Mouse (Mus musculus) cerebral cortex, adult 2 months (tissue): ENCODE data around the gene Fam83d.

ENCODE experiments used
- WGBS: fragments of 180-500 bp; shearing (Covaris S2); methylation state at CpG from one replicate; pipeline ENCODE4 v1.1.7; 2018; 5-methylcytosine and 5-hydroxymethylcytosine counted together

Gene Fam83d

GRCm38 (mm10) chr2:158745049-158745482 lies 22.8 kb upstream of the Fam83d start:
- WGBS, result 7% methylated on average over 2 of the region's 2 CpGs

DNA sequence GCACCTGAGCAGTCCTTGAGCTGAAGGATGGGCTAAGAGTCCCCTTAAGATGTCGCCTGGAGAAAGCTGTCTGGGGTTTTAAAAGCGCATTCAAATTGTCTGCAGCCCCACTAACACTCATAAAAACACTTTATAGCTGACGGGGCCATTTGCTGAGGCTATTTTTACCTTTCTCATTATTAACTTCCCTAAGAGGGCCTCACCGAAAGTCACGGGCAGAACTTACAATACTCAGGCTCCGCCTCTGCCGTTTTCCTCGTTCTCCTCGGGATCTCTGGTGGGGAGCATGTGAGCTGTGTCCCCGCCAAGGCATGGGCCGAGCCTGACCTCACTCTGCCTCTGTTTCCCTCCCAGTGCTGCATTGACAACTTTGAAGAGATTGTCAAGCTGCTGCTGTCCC lies 21.7 kb upstream of the Fam83d start:
- 75% methylated on average over 11 of the region's 11 CpGs for WGBS

DNA sequence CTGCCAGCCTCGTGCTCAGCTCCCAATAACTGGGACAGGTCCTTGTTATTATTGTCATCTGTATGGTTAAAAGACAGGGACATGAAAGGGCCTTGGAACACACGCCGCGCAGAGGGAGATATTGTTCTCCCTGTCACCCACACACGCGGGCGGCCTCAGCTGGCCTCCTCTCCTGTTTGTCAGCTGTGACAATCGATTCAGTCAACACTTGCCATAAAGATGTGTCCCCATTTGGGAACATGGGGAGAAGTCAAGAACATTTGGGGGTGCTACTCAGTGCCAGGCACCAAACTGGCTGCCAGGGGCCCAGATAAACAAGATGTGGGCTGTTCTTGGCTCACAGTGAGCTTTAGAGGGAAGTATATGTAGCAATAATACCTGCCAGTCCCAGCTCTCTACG lies 18.5 kb upstream of the Fam83d start:
- WGBS, result 44% methylated on average over 9 of the region's 9 CpGs

DNA sequence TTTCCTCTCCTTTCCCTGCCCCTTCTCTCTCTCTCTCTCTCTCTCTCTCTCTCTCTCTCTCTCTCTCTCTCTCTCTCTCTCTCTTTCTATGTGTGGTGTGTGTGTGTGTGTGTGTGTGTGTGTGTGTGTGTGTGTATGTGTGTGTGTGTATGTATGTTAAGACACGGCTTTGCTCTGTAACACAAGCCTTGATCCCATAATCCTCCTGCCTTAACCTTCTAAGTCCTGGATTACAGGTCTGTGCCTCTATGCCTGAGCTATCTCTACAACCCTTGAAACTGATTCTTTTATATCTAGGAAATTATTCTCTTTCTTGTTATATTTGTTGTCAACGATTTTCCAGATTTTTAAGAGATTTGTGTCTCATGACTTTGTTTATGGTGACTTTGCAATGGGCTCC lies 7.7 kb upstream of the Fam83d start:
- WGBS, result 77% methylated on average over 2 of the region's 2 CpGs

DNA sequence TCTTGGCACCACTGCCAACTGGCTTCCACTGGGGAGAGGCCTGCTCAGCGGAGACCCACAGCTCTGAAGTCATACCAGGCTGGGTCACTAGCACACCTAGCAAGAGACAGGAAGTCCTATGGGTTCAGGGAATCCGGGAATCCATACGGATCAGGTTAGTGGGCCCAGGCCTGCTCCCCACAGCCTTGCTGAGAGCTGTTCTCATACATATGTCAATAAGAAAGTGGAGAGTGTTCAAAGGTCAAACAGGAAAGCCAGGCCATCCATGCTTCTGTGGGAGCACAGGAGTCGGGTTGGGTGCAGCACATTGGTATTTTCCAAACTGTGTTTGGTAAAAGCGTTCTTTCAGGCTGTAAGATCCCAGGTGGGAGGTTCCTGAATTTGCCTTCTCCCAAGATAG lies 5.6 kb upstream of the Fam83d start:
- WGBS, result 79% methylated on average over 5 of the region's 5 CpGs

DNA sequence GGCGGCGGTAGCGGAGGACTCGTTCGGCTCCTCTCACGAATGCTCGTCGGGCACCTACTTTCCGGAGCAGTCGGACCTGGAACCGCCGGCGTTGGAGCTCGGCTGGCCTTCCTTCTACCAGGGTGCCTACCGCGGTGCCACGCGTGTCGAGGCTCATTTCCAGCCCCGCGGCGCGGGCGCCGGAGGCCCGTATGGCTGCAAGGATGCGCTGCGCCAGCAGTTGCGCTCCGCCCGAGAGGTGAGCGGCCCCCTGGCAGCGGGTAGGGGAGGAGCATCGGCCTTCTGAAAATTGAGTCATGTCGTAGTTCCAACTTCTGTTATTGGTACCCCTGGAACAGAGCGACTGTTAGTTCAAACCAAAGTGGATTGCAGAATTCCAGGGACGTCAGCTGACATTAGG lies 457 bp downstream of the Fam83d start:
- 2% methylated on average over 37 of the region's 37 CpGs for WGBS

- WGBS, result 15% methylated on average over 5 of the region's 5 CpGs
These were observed 878 bp downstream of the Fam83d start for GRCm38 (mm10) chr2:158768771-158769170.

DNA sequence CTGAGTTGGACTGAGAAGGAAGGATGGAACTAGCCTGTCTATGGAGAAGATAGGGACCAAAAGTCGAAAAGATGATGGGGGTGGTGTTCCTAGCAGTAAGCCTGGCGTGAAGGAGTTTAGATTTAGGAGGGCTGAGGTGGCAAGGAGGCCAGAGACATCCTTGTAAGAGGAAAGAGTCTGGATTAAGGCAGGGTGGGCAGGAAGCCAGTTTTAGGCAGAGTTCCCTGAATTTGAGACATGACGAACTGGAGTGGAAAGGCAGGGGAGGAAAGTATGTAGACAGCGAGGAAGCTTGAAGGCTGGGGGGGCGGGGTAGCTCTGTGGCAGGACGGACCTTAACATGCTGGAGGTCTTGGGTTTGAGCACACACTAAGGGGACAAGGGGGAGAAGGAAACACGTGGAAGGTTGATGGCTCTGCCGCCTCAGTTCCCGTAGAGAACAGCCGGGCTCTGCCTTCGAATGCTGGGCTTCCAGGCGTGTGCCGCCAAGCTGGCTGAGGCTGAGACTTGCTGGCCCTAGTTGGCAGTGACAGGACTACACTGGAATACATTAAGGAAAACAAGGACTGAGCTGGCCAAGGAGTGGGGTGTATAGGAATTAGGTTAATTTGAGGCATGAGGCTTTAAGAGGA lies 2.3 kb downstream of the Fam83d start:
- WGBS, result 36% methylated on average over 13 of the region's 13 CpGs

DNA sequence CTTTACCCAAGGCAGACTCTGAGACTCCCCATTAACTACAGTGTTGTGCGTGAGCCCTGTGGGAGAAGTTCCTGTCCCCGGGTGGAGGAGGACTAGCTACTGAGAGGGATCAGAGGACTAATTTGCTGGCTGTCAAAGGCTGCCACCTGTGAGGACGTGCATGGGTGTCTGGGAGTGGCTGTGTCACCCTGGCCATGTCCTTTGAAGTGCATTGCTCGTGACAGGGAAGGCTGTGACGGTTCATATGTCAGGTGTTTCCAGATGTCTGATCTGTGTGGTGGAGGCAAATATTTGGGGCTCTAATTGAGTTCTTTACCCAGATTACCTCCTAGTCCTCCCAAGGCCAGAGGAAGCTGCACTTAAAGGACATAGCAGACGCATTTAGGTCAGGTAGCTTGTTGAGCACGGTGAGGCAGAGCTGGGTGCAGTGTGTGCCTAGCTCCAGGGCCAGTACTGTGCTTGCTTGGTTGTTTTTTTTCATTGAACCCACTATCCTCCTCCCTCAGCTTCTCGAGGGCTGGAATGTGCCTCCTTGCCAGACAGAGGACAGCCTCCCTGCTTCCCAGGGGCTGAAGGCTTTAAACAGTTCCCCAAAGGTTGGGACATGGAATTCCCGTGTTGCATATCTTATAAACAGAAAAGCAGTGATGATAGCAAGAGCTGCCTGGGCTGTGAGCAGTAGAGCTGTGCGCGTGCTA lies 3.3 kb downstream of the Fam83d start:
- WGBS, result 77% methylated on average over 11 of the region's 11 CpGs

DNA sequence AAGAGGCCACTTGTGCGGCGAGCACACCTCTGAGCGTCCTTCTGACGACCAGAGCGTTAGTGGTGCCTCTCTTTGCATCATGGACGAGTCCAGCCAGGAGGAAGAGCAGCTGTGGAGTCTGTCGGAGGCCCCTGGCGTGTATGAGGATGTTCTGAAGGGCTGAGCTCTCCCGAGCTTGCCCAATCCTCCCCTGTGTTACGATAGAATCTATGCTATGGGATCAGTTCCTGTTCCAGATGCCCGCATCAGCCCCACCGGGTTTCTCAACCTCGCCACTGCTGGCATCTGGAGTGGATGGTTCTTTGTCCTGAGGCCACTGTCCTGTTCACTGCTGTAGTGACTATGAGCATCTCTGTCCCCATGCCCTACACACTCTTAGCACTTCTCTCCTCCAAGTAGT lies 4.9 kb downstream of the Fam83d start:
- 92% methylated on average over 13 of the region's 13 CpGs for WGBS

- 82% methylated on average over 8 of the region's 8 CpGs for WGBS
These were observed 7.0 kb downstream of the Fam83d start for GRCm38 (mm10) chr2:158774886-158775285.

GRCm38 (mm10) chr2:158776716-158777115 lies 8.8 kb downstream of the Fam83d start:
- 75% methylated on average over 4 of the region's 4 CpGs for WGBS

GRCm38 (mm10) chr2:158777490-158777889 lies 9.6 kb downstream of the Fam83d start:
- WGBS, result 69% methylated on average over 6 of the region's 6 CpGs

- 81% methylated on average over 7 of the region's 7 CpGs for WGBS
These were observed 10.5 kb downstream of the Fam83d start for GRCm38 (mm10) chr2:158778349-158778748.

GRCm38 (mm10) chr2:158781126-158781525 lies 13.2 kb downstream of the Fam83d start:
- 79% methylated on average over 7 of the region's 7 CpGs for WGBS

- 73% methylated on average over 14 of the region's 14 CpGs for WGBS
These were observed 19.3 kb downstream of the Fam83d start for GRCm38 (mm10) chr2:158786927-158787795.

GRCm38 (mm10) chr2:158794494-158795004 lies 26.7 kb downstream of the Fam83d start, which contains the start of gene Dhx35:
Dhx35 (plus strand) TSS chr2:158794807.
- WGBS, result under 1% methylated on average over 33 of the region's 33 CpGs

DNA sequence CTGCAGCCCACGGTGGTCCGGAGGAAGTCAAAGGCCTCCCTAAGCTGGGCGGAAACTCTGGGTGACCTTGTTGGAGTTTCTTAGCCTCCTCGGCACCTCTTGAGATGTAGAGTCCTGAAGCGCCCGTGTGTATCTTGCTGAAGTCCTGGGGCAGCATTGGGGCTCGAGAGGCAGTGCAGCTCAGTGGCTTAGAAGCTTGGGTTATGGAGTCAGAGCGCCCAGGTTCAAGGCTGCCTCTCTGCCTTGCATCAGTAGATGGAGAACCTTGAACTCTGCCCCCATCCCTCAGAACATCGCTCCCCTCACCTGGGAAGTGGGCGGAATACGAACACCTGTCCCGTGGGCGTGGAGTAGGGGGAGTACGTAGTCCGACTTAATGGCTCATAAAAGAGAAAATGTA lies 27.1 kb downstream of the Fam83d start:
- WGBS, result 10% methylated on average over 15 of the region's 15 CpGs

- 81% methylated on average over 2 of the region's 2 CpGs for WGBS
These were observed 28.0 kb downstream of the Fam83d start for GRCm38 (mm10) chr2:158795875-158796274.

DNA sequence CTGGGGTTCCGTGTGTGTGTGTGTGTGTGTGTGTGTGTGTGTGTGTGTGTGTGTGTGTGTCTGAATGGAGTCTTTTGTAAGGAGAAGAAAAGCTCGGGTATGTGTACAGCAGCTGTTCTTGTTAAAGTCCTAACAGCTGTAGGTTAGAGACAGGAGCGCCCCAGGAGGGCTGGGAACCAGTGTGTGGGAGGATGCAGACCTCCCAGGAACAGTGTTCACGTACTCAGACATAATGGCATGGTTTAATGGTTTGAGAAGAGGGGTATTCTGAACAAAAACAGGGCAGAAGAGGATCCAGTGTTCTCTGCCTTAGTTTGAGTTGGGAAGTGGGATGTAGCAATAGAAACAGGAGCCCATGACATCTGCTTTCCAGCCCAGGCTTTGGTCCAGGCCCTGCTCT lies 31.4 kb downstream of the Fam83d start:
- 38% methylated on average over 4 of the region's 4 CpGs for WGBS

DNA sequence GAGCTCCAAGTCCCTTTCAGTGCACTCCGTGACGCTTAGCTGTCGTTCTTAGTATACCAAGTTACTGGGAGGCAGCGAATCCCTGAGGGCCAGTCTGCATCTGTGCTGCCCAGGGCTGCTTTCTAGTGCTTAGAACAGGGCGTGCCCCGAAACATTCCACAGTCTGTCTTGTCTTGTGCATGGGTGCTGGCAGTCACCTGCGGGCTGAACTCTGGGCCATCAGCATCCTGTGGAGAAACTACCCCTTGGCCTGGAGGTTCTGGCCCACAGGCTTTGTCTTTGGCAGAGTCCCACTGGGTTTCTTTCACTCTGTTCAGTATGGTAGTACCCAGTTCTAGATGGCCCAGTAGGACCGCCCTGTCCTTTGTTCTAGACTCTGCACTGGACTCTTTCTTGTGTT lies 32.9 kb downstream of the Fam83d start:
- 98% methylated on average over 8 of the region's 8 CpGs for WGBS

- WGBS, result 94% methylated on average over 8 of the region's 8 CpGs
These were observed 35.7 kb downstream of the Fam83d start for GRCm38 (mm10) chr2:158803575-158803974.
